Mouse (Mus musculus): ENCODE results near the gene Park7. TPM values are rescaled to one million over a fixed set of nuclear protein-coding genes. Genes with fewer than 3 reads are reported as not detected.

Park7 gene
- polyA plus RNA-seq (2016; fragmentation: Nextera tagmentation; extraction: Ambion mirVana): 496 and 508 TPM in 2 replicates

GRCm38 (mm10) chr4:150914290-150914733 is at the start of gene Park7, which contains the start of gene Tnfrsf9:
Park7 (minus strand) TSS chr4:150914437.
Tnfrsf9 (plus strand) TSS chr4:150914562.
- H3K4me3 ChIP-seq: peak within 1 kb of the TSS; percentile 81
- under 1% methylated on average over 48 of the region's 48 CpGs for WGBS

GRCm38 (mm10) chr4:150963711-150964110 is 49.5 kb upstream of the Park7 start:
- Histone ChIP-seq H3K9me3 (no peaks in the 10 kb centered on the region), H3K27me3 (replicated peaks; ENCODE audit: low read depth, poor library complexity, severe bottlenecking) (0 out of 2 replicates have a peak, but pooled peaks cover 5% of the 10 kb centered on the region), H3K4me3 (no peak overlapping the region), H3K36me3 (replicated peaks) (no peaks in the 10 kb centered on the region), H3K27ac (replicated peaks) (no peak overlapping the region), H3K4me1 (peaks cover 4% of the 10 kb centered on the region; the same call in 1 of the 2 replicates)
- no peak for DNase-seq (ENCODE audit: low spot score)
- 73% methylated on average over 2 of the region's 2 CpGs for WGBS

More at GRCm38 (mm10) chr4:150914290-150914733, at the start of gene Park7, which contains the start of gene Tnfrsf9:
- no peaks in the 10 kb centered on the region for H3K9me3 ChIP-seq
- peak within 1 kb of the TSS; percentile 93 for H3K27ac ChIP-seq (replicated peaks)
- DNase-seq (ENCODE audit: low spot score): peak; percentile 97
- no peaks in the 10 kb centered on the region for H3K27me3 ChIP-seq (replicated peaks; ENCODE audit: low read depth, poor library complexity, severe bottlenecking)
- H3K4me1 ChIP-seq: peaks cover 28% of the 10 kb centered on the region
- no peaks in the 10 kb centered on the region for H3K36me3 ChIP-seq (replicated peaks)

DNA sequence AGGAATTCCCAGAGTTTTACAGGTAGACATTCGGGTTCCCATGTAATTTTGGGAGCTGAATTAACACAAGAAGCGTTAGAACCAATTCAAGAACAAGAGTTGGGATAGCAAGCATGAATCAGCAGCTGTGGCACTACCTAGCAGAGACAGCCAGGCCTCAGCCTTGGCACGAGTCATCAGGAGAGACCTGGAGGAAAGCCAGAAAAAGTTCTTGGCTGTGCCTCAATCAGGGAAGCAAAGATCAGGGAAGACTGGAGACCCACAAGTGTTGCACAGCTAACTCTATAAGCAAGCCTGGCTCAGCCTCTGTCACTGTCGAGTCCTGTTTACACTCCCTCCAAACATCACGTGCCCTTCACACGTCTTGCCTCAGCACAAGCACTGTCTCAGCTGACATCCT is 48.0 kb upstream of the Park7 start:
- no peaks in the 10 kb centered on the region for H3K36me3 ChIP-seq (replicated peaks)
- H3K9me3 ChIP-seq: no peaks in the 10 kb centered on the region
- H3K27ac ChIP-seq (replicated peaks): no peak overlapping the region
- WGBS: 76% methylated on average over 6 of the region's 6 CpGs
- H3K27me3 ChIP-seq (replicated peaks; ENCODE audit: low read depth, poor library complexity, severe bottlenecking): 0 out of 2 replicates have a peak, but pooled peaks cover 5% of the 10 kb centered on the region
- DNase-seq (ENCODE audit: low spot score): no peak
- H3K4me3 ChIP-seq: no peak overlapping the region
- peaks cover 4% of the 10 kb centered on the region; the same call in 1 of the 2 replicates for H3K4me1 ChIP-seq

DNA sequence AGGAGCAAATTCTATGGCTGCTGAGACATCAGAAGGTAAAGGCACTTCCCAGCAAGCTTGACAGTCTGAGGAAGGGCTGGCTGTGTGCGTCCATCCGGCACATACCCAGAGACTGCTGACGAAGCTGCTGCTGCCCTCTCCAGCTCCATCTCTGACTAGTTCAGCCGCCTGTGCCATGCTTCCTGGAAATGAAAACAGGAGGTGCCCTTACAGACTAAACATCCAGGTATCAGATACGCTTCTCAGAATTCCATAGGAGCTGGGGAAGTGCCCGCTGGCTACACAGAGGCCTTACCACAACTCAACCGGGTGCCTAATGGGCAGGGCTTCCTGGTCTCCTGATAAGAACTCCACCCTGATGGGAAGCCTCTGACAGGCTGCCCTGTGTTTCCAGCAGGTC is 44.3 kb upstream of the Park7 start:
- WGBS: 80% methylated on average over 7 of the region's 7 CpGs
- Histone ChIP-seq H3K4me1 (no peaks in the 10 kb centered on the region), H3K27me3 (replicated peaks; ENCODE audit: low read depth, poor library complexity, severe bottlenecking) (0 out of 2 replicates have a peak, but pooled peaks cover under 1% of the 10 kb centered on the region), H3K27ac (replicated peaks) (no peak overlapping the region), H3K36me3 (replicated peaks) (no peaks in the 10 kb centered on the region), H3K9me3 (no peaks in the 10 kb centered on the region), H3K4me3 (no peak overlapping the region)
- DNase-seq (ENCODE audit: low spot score): no peak

- Histone ChIP-seq H3K4me3 (no peak overlapping the region), H3K36me3 (replicated peaks) (no peaks in the 10 kb centered on the region), H3K4me1 (no peaks in the 10 kb centered on the region), H3K9me3 (no peaks in the 10 kb centered on the region), H3K27ac (replicated peaks) (no peak overlapping the region), H3K27me3 (replicated peaks; ENCODE audit: low read depth, poor library complexity, severe bottlenecking) (no peaks in the 10 kb centered on the region)
- 77% methylated on average over 1 of the region's 1 CpGs for WGBS
- no peak for DNase-seq (ENCODE audit: low spot score)
Observed at GRCm38 (mm10) chr4:150957106-150957458, 42.8 kb upstream of the Park7 start.

DNA sequence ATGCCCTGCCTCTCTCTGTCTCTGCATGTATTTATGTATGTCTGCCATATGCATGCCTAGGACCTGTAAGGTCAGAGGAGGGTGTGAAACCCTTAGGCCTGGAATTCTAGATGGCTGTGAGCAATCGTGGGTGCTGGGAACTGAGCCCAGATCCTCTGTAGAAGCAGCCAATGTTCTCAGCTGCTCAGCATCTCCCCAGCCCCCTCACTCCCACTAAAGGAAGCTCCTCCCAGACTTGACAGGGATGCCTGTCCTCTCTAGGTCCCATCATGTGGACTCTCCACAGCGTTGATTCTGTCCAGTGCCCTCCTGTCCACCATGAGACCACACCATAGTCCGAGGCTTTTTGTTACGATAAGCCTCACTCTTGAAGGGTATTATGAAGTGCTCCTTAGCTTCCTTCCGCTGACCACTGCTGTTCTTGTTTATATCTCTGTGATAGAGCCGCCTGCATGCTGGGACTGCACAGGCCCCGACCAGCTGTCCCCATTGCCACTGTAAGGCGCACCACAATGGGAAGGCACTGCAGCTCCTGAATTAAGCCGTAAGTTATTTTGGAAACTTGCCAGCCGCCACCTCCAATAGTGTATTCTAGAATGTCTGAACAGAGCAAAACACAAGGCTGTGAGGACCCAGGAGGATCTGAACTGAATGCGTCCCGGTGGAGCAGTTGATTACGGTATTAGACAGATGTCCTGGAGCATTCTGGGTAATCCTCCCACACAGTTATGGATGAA is 42.3 kb upstream of the Park7 start:
- H3K9me3 ChIP-seq: no peaks in the 10 kb centered on the region
- no peaks in the 10 kb centered on the region for H3K36me3 ChIP-seq (replicated peaks)
- no peak overlapping the region for H3K27ac ChIP-seq (replicated peaks)
- DNase-seq (ENCODE audit: low spot score): no peak
- whole genome bisulfite sequencing: 86% methylated on average over 13 of the region's 13 CpGs
- no peaks in the 10 kb centered on the region for H3K4me1 ChIP-seq
- H3K27me3 ChIP-seq (replicated peaks; ENCODE audit: low read depth, poor library complexity, severe bottlenecking): no peaks in the 10 kb centered on the region
- H3K4me3 ChIP-seq: no peak overlapping the region

DNA sequence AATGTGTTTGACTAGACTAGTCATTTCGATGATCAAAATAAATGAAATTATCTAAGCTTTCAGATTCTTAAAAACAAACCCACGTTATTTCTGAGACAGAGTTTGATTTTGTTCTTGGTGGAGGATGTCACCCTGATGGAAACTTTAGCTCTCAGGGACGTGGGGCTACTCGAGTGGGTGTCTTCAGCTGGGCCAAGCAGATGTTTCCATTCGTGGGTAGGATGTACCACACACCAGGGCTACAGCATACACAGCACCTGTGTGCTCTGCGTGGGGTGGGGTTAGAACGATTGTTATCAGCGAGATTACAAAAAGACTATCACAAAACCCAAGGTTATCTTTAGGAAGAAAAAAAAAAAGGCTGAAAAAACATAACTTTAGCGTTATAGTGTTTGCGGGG is 36.7 kb upstream of the Park7 start:
- H3K4me3 ChIP-seq: no peak overlapping the region
- H3K4me1 ChIP-seq: no peaks in the 10 kb centered on the region
- H3K9me3 ChIP-seq: no peaks in the 10 kb centered on the region
- H3K36me3 ChIP-seq (replicated peaks): no peaks in the 10 kb centered on the region
- WGBS: 87% methylated on average over 10 of the region's 10 CpGs
- no peak for DNase-seq (ENCODE audit: low spot score)
- no peaks in the 10 kb centered on the region for H3K27me3 ChIP-seq (replicated peaks; ENCODE audit: low read depth, poor library complexity, severe bottlenecking)
- no peak overlapping the region for H3K27ac ChIP-seq (replicated peaks)

DNA sequence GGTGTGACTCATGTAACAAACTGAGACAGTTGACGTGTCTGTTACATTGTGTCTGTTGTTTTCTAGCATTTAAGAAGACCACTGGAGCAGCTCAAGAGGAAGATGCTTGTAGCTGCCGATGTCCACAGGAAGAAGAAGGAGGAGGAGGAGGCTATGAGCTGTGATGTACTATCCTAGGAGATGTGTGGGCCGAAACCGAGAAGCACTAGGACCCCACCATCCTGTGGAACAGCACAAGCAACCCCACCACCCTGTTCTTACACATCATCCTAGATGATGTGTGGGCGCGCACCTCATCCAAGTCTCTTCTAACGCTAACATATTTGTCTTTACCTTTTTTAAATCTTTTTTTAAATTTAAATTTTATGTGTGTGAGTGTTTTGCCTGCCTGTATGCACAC is 30.5 kb upstream of the Park7 start:
- WGBS: 94% methylated on average over 7 of the region's 7 CpGs

DNA sequence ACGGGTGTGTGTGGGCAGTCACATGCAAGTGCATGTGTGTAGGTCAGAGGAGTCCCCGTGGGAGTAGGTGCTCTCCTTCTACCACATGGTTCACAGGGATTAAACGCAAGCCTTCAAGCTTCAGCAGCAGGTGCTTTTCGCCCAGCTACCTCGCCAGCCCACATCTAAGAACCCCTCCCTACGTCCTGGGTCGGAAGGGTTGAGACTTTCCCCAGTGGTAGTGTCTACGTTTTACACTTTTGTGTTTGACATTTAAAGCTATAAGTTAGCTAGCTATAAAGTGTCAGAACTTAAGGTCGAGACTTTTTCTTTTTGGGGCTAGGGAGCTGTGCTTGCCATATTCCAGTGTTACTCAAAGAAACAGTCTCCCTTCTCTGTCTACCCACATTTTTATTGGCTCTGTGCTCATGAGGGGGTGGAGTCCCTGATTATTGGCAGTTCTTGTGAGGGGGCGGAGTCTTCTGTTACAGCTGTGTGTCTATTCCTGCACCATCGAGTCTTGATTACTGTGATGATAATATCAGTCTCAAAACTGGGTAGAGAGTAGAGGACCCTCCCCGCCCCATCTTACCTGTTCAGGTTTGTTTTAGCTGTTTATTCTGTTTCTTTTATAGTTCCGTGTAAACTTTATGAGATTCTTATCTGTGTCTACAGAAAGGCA is 25.9 kb upstream of the Park7 start:
- no peaks in the 10 kb centered on the region for H3K27me3 ChIP-seq (replicated peaks; ENCODE audit: low read depth, poor library complexity, severe bottlenecking)
- no peaks in the 10 kb centered on the region for H3K9me3 ChIP-seq
- DNase-seq (ENCODE audit: low spot score): no peak
- no peak overlapping the region for H3K27ac ChIP-seq (replicated peaks)
- no peaks in the 10 kb centered on the region; the same call in 1 of the 2 replicates for H3K4me1 ChIP-seq
- H3K36me3 ChIP-seq (replicated peaks): no peaks in the 10 kb centered on the region
- H3K4me3 ChIP-seq: no peak overlapping the region
- 60% methylated on average over 13 of the region's 13 CpGs for WGBS

More for the DNA sequence above, 30.5 kb upstream of the Park7 start:
- Histone ChIP-seq H3K36me3 (replicated peaks) (no peaks in the 10 kb centered on the region), H3K4me1 (no peaks in the 10 kb centered on the region), H3K27me3 (replicated peaks; ENCODE audit: low read depth, poor library complexity, severe bottlenecking) (no peaks in the 10 kb centered on the region), H3K27ac (replicated peaks) (no peak overlapping the region), H3K4me3 (no peak overlapping the region), H3K9me3 (no peaks in the 10 kb centered on the region)
- no peak for DNase-seq (ENCODE audit: low spot score)

GRCm38 (mm10) chr4:150938063-150938452 is 23.8 kb upstream of the Park7 start:
- Histone ChIP-seq H3K27me3 (replicated peaks; ENCODE audit: low read depth, poor library complexity, severe bottlenecking) (no peaks in the 10 kb centered on the region), H3K4me3 (no peak overlapping the region), H3K9me3 (no peaks in the 10 kb centered on the region), H3K4me1 (no peaks in the 10 kb centered on the region; the same call in 1 of the 2 replicates), H3K36me3 (replicated peaks) (no peaks in the 10 kb centered on the region), H3K27ac (replicated peaks) (no peak overlapping the region)
- DNase-seq (ENCODE audit: low spot score): no peak
- WGBS: 67% methylated on average over 14 of the region's 14 CpGs

GRCm38 (mm10) chr4:150937293-150938062 is 23.2 kb upstream of the Park7 start:
- WGBS: 73% methylated on average over 16 of the region's 16 CpGs

GRCm38 (mm10) chr4:150933503-150933902 is 19.3 kb upstream of the Park7 start:
- Histone ChIP-seq H3K36me3 (replicated peaks) (no peaks in the 10 kb centered on the region), H3K27ac (replicated peaks) (no peak overlapping the region), H3K27me3 (replicated peaks; ENCODE audit: low read depth, poor library complexity, severe bottlenecking) (no peaks in the 10 kb centered on the region), H3K4me1 (no peaks in the 10 kb centered on the region; the same call in 1 of the 2 replicates), H3K4me3 (no peak overlapping the region), H3K9me3 (no peaks in the 10 kb centered on the region)
- DNase-seq (ENCODE audit: low spot score): no peak
- WGBS: 74% methylated on average over 1 of the region's 1 CpGs

More at GRCm38 (mm10) chr4:150937293-150938062, 23.2 kb upstream of the Park7 start:
- no peak overlapping the region for H3K4me3 ChIP-seq
- no peaks in the 10 kb centered on the region for H3K9me3 ChIP-seq
- H3K27me3 ChIP-seq (replicated peaks; ENCODE audit: low read depth, poor library complexity, severe bottlenecking): no peaks in the 10 kb centered on the region
- DNase-seq (ENCODE audit: low spot score): peak; percentile 29
- no peak overlapping the region for H3K27ac ChIP-seq (replicated peaks)
- H3K36me3 ChIP-seq (replicated peaks): no peaks in the 10 kb centered on the region
- H3K4me1 ChIP-seq: no peaks in the 10 kb centered on the region; the same call in 1 of the 2 replicates

All from embryonic facial prominence, embryonic 10.5 days (tissue).